Comparison of ENCODE assay signal across 9 mouse cellular contexts in the genomic region with DNA sequence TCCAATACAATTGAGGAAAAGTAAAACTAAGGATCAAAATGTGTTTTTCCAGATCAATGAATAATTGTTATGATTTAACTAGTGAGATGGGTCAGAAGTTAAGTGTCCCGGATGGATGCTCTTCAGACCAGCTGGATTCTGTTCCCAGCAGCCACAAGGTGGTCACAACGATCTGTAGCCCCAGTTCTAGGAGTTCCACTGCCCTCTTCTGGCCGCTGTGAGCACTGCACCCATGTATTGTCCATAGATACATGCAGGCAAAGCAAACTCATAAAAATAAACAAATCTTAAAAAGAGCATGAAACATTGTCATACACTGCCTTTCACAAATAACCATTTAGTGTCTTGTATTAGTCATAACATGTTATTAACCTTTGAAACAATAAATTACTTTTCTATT.
DNase-seq lines count a peak whose midpoint lies in the region; ATAC-seq lines count a peak whose summit lies in the region.
"Had no signal": no experiment of that assay in that cellular context is flagged by ENCODE, and none has a peak within 500 bp of the region (broad histone marks: within the 10 kb centered on the region; RNA-seq: fewer than 3 reads in every experiment).

No protein-coding gene starts in this region.

- 60% methylated on average over 3 of the region's 3 CpGs for WGBS in midbrain, embryonic 16.5 days

- no peaks in the 10 kb centered on the region for H3K27me3 ChIP-seq in midbrain, embryonic 16.5 days (ENCODE audit: control insufficient read depth, insufficient read depth, low read depth, low read length)
- H3K27me3 ChIP-seq: heart, embryonic 15.5 days had no signal

- ATAC-seq in midbrain, embryonic 16.5 days, result no peak

- H3K36me3 ChIP-seq in midbrain, embryonic 16.5 days (ENCODE audit: control insufficient read depth, insufficient read depth, low read length), result no peaks in the 10 kb centered on the region
- H3K36me3 ChIP-seq: heart, embryonic 15.5 days had no signal

- H3K4me2 ChIP-seq in midbrain, embryonic 16.5 days (ENCODE audit: low read length), result no peak overlapping the region
- H3K4me2 ChIP-seq: heart, embryonic 15.5 days had no signal

- no peak overlapping the region for H3K9ac ChIP-seq in midbrain, embryonic 16.5 days (ENCODE audit: low read depth, low read length)
- H3K9ac ChIP-seq: heart, embryonic 15.5 days had no signal

- H3K4me3 ChIP-seq in midbrain, embryonic 16.5 days (ENCODE audit: low read depth, low read length), result no peak overlapping the region
- H3K4me3 ChIP-seq: heart, embryonic 15.5 days had no signal

- H3K27ac ChIP-seq in midbrain, embryonic 16.5 days (ENCODE audit: low read length), result no peak overlapping the region

- H3K4me1 ChIP-seq in midbrain, embryonic 16.5 days (ENCODE audit: control insufficient read depth, insufficient read depth, low read length), result no peaks in the 10 kb centered on the region; the same call in 1 of the 2 replicates

- H3K9me3 ChIP-seq in midbrain, embryonic 16.5 days (replicated peaks; ENCODE audit: control insufficient read depth, low read length, poor library complexity, severe bottlenecking), result no peaks in the 10 kb centered on the region
- H3K9me3 ChIP-seq: heart, embryonic 15.5 days had no signal

- peak; percentile 24 for DNase-seq in heart, postnatal 4 days
- no peak for DNase-seq in heart, adult 11 months
- peak; percentile 4 to 37 for DNase-seq in spleen, postnatal 10 days (ENCODE audit: low spot score in 2 of 2)
- no peak for DNase-seq in spleen, postnatal 36 days (ENCODE audit: low spot score in 2 of 2)
- DNase-seq in induced T-regulatory cell, adult 2 months (ENCODE audit: low read depth), result peak; percentile 38
- peak; percentile 64 for DNase-seq in thymus, postnatal 4 days
- no peak for DNase-seq in urinary bladder, postnatal 25 days (ENCODE audit: low spot score)

Comparison
In these comparisons a context has a peak if more than half of its experiments do, and no peak if none do; other contexts are left out.
1. DNase-seq: peak in heart, postnatal 4 days (single experiment), spleen, postnatal 10 days (2 of 2), induced T-regulatory cell, adult 2 months (single experiment) and thymus, postnatal 4 days (single experiment); none in heart, adult 11 months (single experiment), spleen, postnatal 36 days (0 of 2) and urinary bladder, postnatal 25 days (single experiment).